Mouse (Mus musculus) CD4-positive, CD25-positive, alpha-beta regulatory T cell, adult 4 months (primary cell): ENCODE data around the gene Agrn. TPM values are rescaled to one million over a fixed set of nuclear protein-coding genes. Genes with fewer than 3 reads are reported as not detected.
"Not testable (repeated sequence)": the region's sequence is repeated elsewhere in the genome, so short reads cannot be mapped to it uniquely, and the experiment has no call there.

ENCODE experiments used
- ATAC-seq: one replicate; pipeline ENCODE4 v1.8.0; 2017
- polyA plus RNA-seq, 2 experiments: library from polyadenylated mRNA; unstranded; fragments of 100-300 nt; shearing (Covaris generic); gene quantifications; one replicate each; pipeline ENCODE4 v1.2.1; 2017

Gene Agrn
- polyA plus RNA-seq, 2 experiments from 2014 or later = 3.6 to 3.9 TPM

GRCm38 (mm10) chr4:156200623-156201475, 3.6 kb upstream of the Agrn start, which contains the start of gene Isg15:
TSS of gene Isg15 (minus strand) at chr4:156200818.
- ATAC-seq = peak; percentile 63

DNA sequence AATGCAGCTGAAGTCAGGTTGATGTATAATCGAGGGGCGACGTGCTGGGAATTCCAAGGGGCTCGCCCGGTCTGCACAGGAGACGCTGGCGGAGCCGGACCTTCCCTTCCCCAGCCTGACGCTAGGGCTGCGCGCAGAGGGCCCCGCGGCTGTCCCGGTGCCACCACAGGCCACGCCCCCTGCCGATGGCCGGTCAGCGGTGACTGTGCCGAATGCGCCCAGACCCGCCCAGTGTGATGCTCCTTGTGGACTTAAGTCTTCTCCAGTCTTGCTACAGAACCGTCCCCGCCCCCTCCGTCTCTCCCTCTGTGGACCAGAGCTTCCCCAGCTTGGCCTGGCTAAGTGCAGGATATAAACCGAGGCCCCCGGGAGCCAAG, 529 bp upstream of the Agrn start:
- peak; percentile 9 for ATAC-seq

DNA sequence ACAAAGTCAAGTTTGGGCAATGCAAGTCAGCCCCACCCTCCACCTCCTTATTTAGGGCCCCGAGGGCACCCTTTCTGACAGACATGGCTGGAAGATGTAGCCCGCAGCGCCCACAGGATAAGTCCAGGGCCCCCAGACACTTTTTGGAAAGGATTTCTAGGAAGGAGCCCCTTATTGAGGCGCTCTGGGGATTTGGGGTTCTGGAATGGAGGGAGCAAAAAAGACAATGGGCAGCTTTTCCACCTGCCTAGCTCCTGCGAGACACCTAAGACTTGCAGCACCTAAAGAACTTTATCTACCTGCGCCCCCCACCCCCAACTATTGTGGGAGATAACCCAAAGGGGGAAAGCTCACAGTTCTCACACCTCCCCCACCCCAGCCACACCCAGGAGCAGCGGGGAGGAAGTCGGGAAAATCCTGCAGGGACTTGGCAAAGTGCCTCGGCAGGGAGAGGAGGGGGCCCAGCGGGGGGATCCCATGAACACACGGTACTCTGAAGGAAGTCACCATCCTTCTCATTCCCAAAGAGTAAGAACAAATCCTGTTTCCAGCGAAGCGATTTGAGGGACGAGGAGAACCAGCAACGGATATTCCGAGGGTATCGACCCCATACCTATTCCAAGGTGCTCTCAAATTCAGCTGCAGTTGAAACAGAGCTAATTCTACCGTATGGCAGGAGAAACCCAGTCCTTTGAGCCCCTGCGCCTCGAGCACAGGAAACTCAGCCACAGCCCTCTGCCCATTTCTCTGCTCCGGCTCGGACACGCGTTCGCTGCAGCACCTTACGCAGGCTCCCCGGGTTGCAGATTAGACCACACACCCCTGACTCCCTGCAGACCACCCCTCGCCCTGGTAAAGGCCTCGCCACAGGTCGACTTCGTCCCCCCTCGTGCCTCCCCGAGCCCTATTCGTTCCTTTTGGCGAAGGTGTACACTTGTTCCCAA, 1.1 kb downstream of the Agrn start:
- ATAC-seq = no peak

- no peak for ATAC-seq
Measured at GRCm38 (mm10) chr4:156194346-156194745, 2.9 kb downstream of the Agrn start.

GRCm38 (mm10) chr4:156193906-156194305, 3.4 kb downstream of the Agrn start:
- no peak for ATAC-seq

GRCm38 (mm10) chr4:156193200-156193590, 4.1 kb downstream of the Agrn start:
- no peak for ATAC-seq

- no peak for ATAC-seq
Measured at GRCm38 (mm10) chr4:156192421-156193199, 4.7 kb downstream of the Agrn start.

DNA sequence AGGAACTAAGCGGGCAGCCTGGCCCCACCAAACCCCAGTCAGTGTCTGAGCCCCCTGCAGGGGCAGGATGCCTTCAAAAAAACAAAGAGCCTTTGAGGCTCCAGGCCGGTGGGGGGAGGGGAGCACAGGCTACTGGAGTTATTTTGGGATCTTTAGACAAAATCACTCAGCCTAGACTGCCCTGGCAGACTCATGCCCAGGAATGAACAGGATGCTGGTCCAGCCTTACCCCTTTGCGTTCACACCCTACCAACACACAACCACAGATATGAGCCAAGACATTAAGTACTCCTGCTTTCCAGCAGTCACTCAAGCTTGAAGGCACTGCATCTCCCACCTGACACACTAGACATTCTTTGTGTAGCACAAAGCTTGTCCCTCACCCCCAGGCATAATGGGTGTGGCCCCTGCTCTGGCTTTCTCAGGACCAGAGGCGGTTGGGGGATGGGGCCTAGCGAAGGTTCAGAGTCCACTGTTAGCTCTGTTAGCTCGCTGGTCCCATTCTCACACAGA, 8.4 kb downstream of the Agrn start:
- no peak for ATAC-seq

DNA sequence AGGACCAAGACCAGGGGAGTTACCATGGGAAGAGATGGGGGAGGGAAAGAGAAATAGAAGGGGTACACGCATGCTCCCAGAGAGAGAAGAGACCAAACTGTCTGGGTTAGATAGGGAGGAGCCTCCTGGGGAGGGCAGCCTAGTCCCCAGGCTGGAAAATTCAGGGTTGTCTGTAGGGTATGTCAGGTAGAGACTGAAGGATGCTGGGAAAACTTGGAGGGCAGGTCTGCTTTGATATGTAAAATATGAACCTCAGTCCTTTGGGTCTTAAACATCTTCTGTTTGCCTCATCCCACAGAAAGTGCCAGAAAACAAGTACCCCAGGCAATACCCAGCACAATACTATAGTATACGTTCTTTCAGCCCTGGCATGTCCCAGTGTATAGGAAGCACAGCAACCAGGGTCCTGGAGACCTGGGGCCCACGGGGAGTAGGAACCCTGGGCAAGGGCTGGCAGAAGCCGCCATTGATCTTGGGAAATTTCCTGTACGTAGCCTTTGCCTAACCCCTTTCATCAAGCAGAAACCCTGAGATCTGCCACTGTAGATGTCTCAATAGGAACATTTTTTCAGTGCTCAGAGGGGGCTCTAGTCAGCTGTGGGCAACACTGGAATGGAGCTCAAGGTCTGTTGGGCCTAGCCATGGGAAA, 9.0 kb downstream of the Agrn start:
- ATAC-seq = no peak

GRCm38 (mm10) chr4:156185950-156186850, 11.1 kb downstream of the Agrn start:
- no peak for ATAC-seq

DNA sequence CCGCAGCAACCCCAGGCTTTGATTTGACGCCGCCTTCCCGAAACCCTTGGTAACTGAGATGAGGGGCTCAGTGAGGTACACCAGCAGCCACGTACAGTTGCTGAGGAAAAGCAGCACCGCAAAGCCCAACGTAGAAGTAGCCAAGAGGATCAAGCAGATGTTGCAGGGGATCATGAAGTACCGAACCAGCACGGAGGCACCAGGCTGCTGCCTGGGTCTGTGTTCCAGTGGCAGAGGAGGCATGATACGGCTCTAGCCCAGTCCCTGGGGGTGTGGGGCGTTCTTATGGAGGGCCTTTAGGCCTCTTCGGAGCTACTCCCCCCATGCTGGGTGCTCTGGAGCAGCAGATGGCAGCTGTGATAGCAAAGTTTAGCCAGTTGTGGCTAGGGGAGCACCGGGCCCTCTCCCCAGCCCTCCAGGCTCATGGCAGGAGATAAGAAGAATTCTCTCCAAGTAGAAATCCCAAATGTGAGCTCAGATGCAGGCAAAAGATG, 11.8 kb downstream of the Agrn start:
- ATAC-seq = no peak

DNA sequence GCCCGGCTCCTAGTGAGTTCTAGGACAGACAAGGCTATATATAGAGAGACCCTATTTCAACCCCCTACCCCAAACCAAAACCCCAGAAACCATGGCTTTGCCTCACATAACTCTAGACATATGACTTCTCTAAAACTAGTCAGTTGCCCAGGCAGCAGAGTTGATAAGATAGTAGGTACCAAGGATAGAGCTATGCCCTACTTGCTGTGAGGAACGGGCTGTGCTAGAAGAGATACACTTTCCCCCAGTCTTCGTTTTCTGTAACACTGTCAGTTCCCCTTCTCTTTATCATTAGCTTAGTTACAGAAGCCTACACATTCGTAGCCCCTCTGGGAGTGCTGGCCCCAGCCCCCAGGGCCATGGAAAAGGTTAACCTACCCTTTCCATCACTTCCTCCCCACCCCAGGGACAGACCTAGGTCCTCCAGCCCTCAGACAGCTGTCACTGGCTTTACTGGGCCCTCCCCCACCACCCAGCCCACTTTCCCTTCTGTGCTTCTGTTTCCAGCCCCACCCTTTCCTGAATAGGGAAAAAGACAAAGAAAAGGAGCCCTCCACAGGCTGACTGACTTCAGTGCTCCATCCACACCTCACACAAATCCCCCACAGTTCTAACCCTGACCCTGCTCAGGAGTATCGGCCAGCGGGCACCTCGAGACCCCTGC, 12.9 kb downstream of the Agrn start:
- ATAC-seq = no peak

DNA sequence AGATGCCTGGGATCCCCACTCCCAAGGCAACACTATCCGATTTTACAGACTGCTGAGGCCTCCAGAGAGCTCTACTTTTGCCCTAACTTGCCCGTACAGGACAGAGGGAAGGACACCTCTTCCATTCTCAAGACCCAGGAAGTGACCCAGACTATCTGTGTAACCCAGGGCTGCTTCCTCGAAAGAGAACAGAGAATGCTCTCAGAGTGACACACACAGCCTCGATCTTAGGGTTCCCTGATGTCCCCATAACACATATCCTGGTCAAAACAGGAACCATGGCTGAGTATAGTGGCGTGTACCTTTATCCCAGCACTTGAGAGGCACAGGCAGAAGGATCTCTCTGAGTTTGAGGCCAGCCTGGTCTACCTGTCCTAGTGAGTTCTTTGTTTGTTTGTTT, 13.5 kb downstream of the Agrn start:
- ATAC-seq = no peak

- ATAC-seq = no peak
Measured at GRCm38 (mm10) chr4:156177630-156178029, 19.7 kb downstream of the Agrn start.

- ATAC-seq = no peak
Measured at GRCm38 (mm10) chr4:156171828-156172227, 25.5 kb downstream of the Agrn start.

DNA sequence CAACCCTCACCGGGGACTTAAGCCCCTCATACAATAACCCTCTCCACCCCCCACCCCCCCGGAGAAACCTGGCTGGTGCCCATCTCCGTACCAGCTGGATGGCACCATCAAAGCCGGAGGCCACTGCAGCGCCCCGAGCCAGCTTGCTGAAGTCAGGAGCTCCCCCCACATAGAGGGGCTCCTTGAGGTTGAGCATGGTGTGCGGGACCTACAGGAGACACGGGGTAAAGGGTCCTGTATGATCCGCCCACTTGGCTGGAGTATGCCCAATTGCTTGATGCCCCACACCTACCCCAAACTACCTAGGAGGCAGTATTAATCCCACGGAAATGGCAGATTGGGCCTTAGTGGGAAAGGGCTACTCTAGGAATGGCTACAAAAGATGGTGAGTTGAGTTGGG, 28.2 kb downstream of the Agrn start:
- no peak for ATAC-seq

GRCm38 (mm10) chr4:156168611-156169010, 28.7 kb downstream of the Agrn start:
- ATAC-seq = no peak

DNA sequence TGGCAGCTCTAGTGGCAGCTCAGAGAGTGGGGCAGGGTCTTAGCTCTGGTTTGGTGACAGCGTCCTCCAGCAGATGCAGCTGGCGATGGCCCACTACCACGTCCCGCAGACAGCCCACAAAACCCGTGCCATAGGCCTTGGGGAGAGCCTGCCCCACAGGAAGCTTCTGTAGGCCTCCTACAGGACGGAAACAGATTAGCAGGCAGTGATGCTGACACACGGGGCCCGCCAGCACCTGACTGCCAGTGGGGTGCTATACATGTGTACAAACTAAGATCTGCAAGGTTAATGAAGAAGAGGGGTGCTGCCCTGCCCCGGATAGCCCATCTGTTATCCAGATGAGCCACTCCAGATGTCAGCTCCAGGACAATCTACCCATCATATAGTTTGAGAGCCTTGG, 30.8 kb downstream of the Agrn start:
- ATAC-seq = no peak

DNA sequence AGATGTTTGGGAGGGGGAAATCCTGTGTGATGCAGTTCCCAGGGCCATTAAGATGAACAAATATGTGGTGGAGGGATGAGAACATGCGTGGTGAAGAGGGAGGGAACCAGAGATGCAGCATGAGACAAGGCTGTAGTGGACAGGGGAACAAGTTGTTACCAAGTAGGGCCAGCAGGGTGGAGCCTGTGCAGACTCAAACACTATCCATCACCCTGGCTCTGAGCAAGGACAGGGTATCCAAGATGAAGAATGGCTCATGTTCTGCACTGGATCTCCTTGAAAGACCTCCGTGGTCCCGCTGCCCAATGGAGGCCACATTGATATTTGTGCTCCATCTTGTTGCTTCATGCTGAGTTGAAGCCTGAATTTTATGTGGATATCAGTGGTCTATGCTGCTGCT, 42.5 kb downstream of the Agrn start:
- ATAC-seq = no peak

- not testable (repeated sequence) for ATAC-seq
Measured at GRCm38 (mm10) chr4:156150887-156151286, 46.4 kb downstream of the Agrn start.
